Mouse (Mus musculus) kidney, adult 2 months (tissue): ENCODE results near the gene Ccdc88c.

ENCODE experiments used
- CTCF ChIP-seq: fragments of 200-500 bp; conservative IDR thresholded peaks from 2 replicates; pipeline ENCODE4 v1.5.1; 2011; ENCODE audit warnings: low read depth, mild to moderate bottlenecking, control low read depth, low read length, moderate library complexity, mixed read lengths; ENCODE audit not compliant: insufficient read depth, insufficient read length
- POLR2A ChIP-seq: fragments of 200-500 bp; IDR thresholded peaks from one replicate; pipeline ENCODE4 v1.6.1; 2011; ENCODE audit warnings: low read depth, low read length, control low read depth

DNA sequence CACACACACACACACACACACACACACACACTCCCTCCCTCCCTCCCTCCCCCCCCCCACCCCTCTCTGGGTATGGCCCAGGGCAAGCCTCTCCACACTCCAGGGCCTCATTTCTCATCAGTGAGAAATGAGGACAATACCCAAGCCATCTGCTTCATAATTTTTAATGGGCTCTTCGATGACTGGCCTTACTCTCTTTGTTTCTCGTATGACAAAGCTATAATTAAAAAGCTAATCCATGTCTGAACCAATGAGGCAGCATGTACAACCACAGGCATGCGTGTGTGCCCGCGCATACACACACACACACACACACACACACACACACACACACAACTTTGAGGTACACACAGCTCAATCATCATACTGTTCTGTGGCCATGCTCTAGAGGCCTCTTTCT, 23.9 kb downstream of the Ccdc88c start:
- TF ChIP-seq POLR2A (no peak), CTCF (no peak)
